Mouse (Mus musculus) liver, embryonic 12.5 days (tissue): Measurements from ENCODE around the gene Abca17. TPM values are rescaled to one million over a fixed set of nuclear protein-coding genes. Genes with fewer than 3 reads are reported as not detected.

Experiments used
- ATAC-seq: fragments of 200-750 bp; cut with Nextera tagmentation; 2 replicates; pipeline ENCODE4 v1.8.0; 2017; ENCODE audit warnings: moderate number of reproducible peaks, mild to moderate bottlenecking, moderate library complexity
- H3K27ac ChIP-seq: fragments of 300-500 bp; sonication (generic); 2 replicates; pipeline ENCODE4 v1.5.1; 2016; ENCODE audit warnings: mild to moderate bottlenecking
- H3K27me3 ChIP-seq: fragments of 300-500 bp; sonication (generic); replicated peaks from 2 replicates; pipeline ENCODE4 v1.6.1; 2016; ENCODE audit warnings: mild to moderate bottlenecking, moderate library complexity
- H3K36me3 ChIP-seq: fragments of 300-500 bp; sonication (generic); 2 replicates; pipeline ENCODE4 v1.6.1; 2016; ENCODE audit warnings: mild to moderate bottlenecking, moderate library complexity
- H3K4me1 ChIP-seq: fragments of 300-500 bp; sonication (generic); 2 replicates; pipeline ENCODE4 v1.6.1; 2016
- H3K4me2 ChIP-seq: fragments of 300-500 bp; sonication (generic); 2 replicates; pipeline ENCODE4 v1.6.1; 2016; ENCODE audit warnings: mild to moderate bottlenecking, moderate library complexity
- H3K4me3 ChIP-seq: fragments of 300-500 bp; sonication (generic); 2 replicates; pipeline ENCODE4 v1.5.1; 2016; ENCODE audit warnings: mild to moderate bottlenecking, moderate library complexity
- H3K9ac ChIP-seq: fragments of 300-500 bp; sonication (generic); 2 replicates; pipeline ENCODE4 v1.6.1; 2016; ENCODE audit warnings: mild to moderate bottlenecking, moderate library complexity
- H3K9me3 ChIP-seq: fragments of 300-500 bp; sonication (generic); replicated peaks from 2 replicates; pipeline ENCODE4 v1.6.1; 2016; ENCODE audit warnings: mild to moderate bottlenecking, moderate library complexity
- WGBS: fragments of 180-500 bp; shearing (Covaris S2); methylation state at CpG from one replicate; pipeline ENCODE4 v1.1.7; 2016; ENCODE audit not compliant: insufficient replicate concordance; 5-methylcytosine and 5-hydroxymethylcytosine counted together
- microRNA-seq: library from miRNA; unstranded; fragments of <30 nt; microRNA quantifications from one replicate; pipeline ENCODE4, GENCODE M21; 2017
- polyA plus RNA-seq: library from polyadenylated mRNA; unstranded; fragments of >200 nt; fragmentation: Nextera tagmentation; extraction: Ambion mirVana; gene quantifications from 2 replicates; pipeline ENCODE4 v1.2.1, GENCODE M21; 2016

The Abca17 gene
- polyA plus RNA-seq, 1 experiment from 2014 or later: not detected

- peaks cover 100% of the 10 kb centered on the region for H3K36me3 ChIP-seq
- H3K27me3 ChIP-seq: no peaks in the 10 kb centered on the region
- ATAC-seq: no peak
- H3K4me3 ChIP-seq: peak overlapping the region; percentile 9; the same call in 1 of the 2 replicates
- peak overlapping the region; percentile 97 for H3K27ac ChIP-seq
- 87% methylated on average over 8 of the region's 8 CpGs for WGBS
- peak overlapping the region; percentile 50 for H3K4me2 ChIP-seq
- H3K4me1 ChIP-seq: peaks cover 64% of the 10 kb centered on the region
- H3K9me3 ChIP-seq: no peaks in the 10 kb centered on the region
- peak overlapping the region; percentile 60 for H3K9ac ChIP-seq
Observed at GRCm38 (mm10) chr17:24226721-24227120, 124.1 kb downstream of the Abca17 start.

- peak overlapping the region; percentile 60 for H3K9ac ChIP-seq
- H3K27ac ChIP-seq: peak overlapping the region; percentile 97
- H3K4me1 ChIP-seq: peaks cover 72% of the 10 kb centered on the region
- no peaks in the 10 kb centered on the region for H3K27me3 ChIP-seq
- WGBS: 48% methylated on average over 5 of the region's 5 CpGs
- no peaks in the 10 kb centered on the region for H3K9me3 ChIP-seq
- H3K4me2 ChIP-seq: peak overlapping the region; percentile 50
- peaks cover 91% of the 10 kb centered on the region for H3K36me3 ChIP-seq
- H3K4me3 ChIP-seq: 0 out of 2 replicates have a peak overlapping the region, but pooled peaks have one; percentile 9
- ATAC-seq: peak; percentile 95
Observed at GRCm38 (mm10) chr17:24225851-24226250, 125.0 kb downstream of the Abca17 start.

GRCm38 (mm10) chr17:24224741-24225140 is 126.1 kb downstream of the Abca17 start:
- H3K9ac ChIP-seq: peak overlapping the region; percentile 57; the same call in 1 of the 2 replicates

GRCm38 (mm10) chr17:24223513-24223912 is 127.4 kb downstream of the Abca17 start:
- Histone ChIP-seq H3K9ac (no peak overlapping the region; the same call in 1 of the 2 replicates), H3K4me1 (peaks cover 89% of the 10 kb centered on the region), H3K36me3 (peaks cover 79% of the 10 kb centered on the region), H3K27me3 (no peaks in the 10 kb centered on the region), H3K4me3 (no peak overlapping the region), H3K27ac (peak overlapping the region; percentile 97), H3K9me3 (no peaks in the 10 kb centered on the region), H3K4me2 (no peak overlapping the region)
- no peak for ATAC-seq
- 88% methylated on average over 5 of the region's 5 CpGs for WGBS

More at GRCm38 (mm10) chr17:24224741-24225140, 126.1 kb downstream of the Abca17 start:
- Histone ChIP-seq H3K9me3 (no peaks in the 10 kb centered on the region), H3K27me3 (no peaks in the 10 kb centered on the region), H3K4me2 (no peak overlapping the region), H3K4me3 (no peak overlapping the region), H3K4me1 (peaks cover 79% of the 10 kb centered on the region), H3K36me3 (peaks cover 80% of the 10 kb centered on the region), H3K27ac (peak overlapping the region; percentile 97)
- no peak for ATAC-seq
- 90% methylated on average over 10 of the region's 10 CpGs for WGBS

- no peak overlapping the region for H3K4me3 ChIP-seq
- WGBS: 82% methylated on average over 6 of the region's 6 CpGs
- peaks cover 79% of the 10 kb centered on the region for H3K36me3 ChIP-seq
- no peak for ATAC-seq
- H3K9ac ChIP-seq: no peak overlapping the region
- no peaks in the 10 kb centered on the region for H3K9me3 ChIP-seq
- H3K27me3 ChIP-seq: no peaks in the 10 kb centered on the region
- no peak overlapping the region for H3K4me2 ChIP-seq
- H3K4me1 ChIP-seq: peaks cover 89% of the 10 kb centered on the region
- peak overlapping the region; percentile 91 for H3K27ac ChIP-seq
Observed at GRCm38 (mm10) chr17:24222653-24223052, 128.2 kb downstream of the Abca17 start.

- ATAC-seq: peak; percentile 90
- H3K4me3 ChIP-seq: peak within 1 kb of the TSS; percentile 89
- H3K36me3 ChIP-seq: peaks cover 79% of the 10 kb centered on the region
- H3K4me1 ChIP-seq: peaks cover 81% of the 10 kb centered on the region
- peak within 1 kb of the TSS; percentile 92 for H3K4me2 ChIP-seq
- peak within 1 kb of the TSS; percentile 91 for H3K27ac ChIP-seq
- WGBS: 2% methylated on average over 41 of the region's 41 CpGs
- no peaks in the 10 kb centered on the region for H3K9me3 ChIP-seq
- H3K9ac ChIP-seq: peak within 1 kb of the TSS; percentile 89
- no peaks in the 10 kb centered on the region for H3K27me3 ChIP-seq
Observed at GRCm38 (mm10) chr17:24220435-24221411, 130.1 kb downstream of the Abca17 start, which contains the start of gene Tedc2. Gene Tedc2 (minus strand): TSS chr17:24220851.

GRCm38 (mm10) chr17:24216836-24217235 is 134.0 kb downstream of the Abca17 start:
- no peak for ATAC-seq
- Histone ChIP-seq H3K9ac (no peak overlapping the region), H3K4me3 (no peak overlapping the region), H3K27ac (no peak overlapping the region), H3K9me3 (no peaks in the 10 kb centered on the region), H3K4me2 (no peak overlapping the region), H3K27me3 (peaks cover 21% of the 10 kb centered on the region), H3K36me3 (peaks cover 55% of the 10 kb centered on the region), H3K4me1 (peaks cover 71% of the 10 kb centered on the region)
- WGBS: 78% methylated on average over 4 of the region's 4 CpGs

Small RNA genes lying within 50 kb of the gene (microRNA-seq; reads per million reads assigned to microRNA genes)
- not detected for gene Gm24427
- 1.8 reads per million for gene Mir5134
- 2.1 reads per million for gene Mir6965

Other genes starting within 250 kb of the Abca17 start
- 31.4 and 34.9 TPM in 2 replicates for gene Pdpk1, start 200.1 kb downstream of the Abca17 start, polyA plus RNA-seq
- gene Amdhd2, start 187.3 kb downstream of the Abca17 start, polyA plus RNA-seq: 20.9 and 22.7 TPM in 2 replicates
- 371 and 388 TPM in 2 replicates for gene Atp6v0c, start 181.4 kb downstream of the Abca17 start, polyA plus RNA-seq
- 11.1 and 11.9 TPM in 2 replicates for gene Tbc1d24, start 145.5 kb downstream of the Abca17 start, polyA plus RNA-seq
- 2.1 and 2.7 TPM in 2 replicates for gene Ntn3, start 141.5 kb downstream of the Abca17 start, polyA plus RNA-seq
- 12.3 and 12.6 TPM in 2 replicates for gene Tedc2, start 130.2 kb downstream of the Abca17 start, polyA plus RNA-seq
- gene Ccnf, start 99.6 kb downstream of the Abca17 start, polyA plus RNA-seq: 93.7 and 95.4 TPM in 2 replicates
- 21.1 and 22.6 TPM in 2 replicates for gene Abca3, start 882 bp upstream of the Abca17 start, polyA plus RNA-seq
- gene Rnps1, start 63.5 kb upstream of the Abca17 start, polyA plus RNA-seq: 195 and 204 TPM in 2 replicates
- gene Eci1, start 75.6 kb upstream of the Abca17 start, polyA plus RNA-seq: 92.1 and 100 TPM in 2 replicates
- gene Dnase1l2, start 92.0 kb upstream of the Abca17 start, polyA plus RNA-seq: 0.70 and 0.96 TPM in 2 replicates
- 19.2 and 20.7 TPM in 2 replicates for gene E4f1, start 119.2 kb upstream of the Abca17 start, polyA plus RNA-seq
- gene Pgp, start 119.3 kb upstream of the Abca17 start, polyA plus RNA-seq: 99.5 and 101 TPM in 2 replicates
- gene Bricd5, start 122.8 kb upstream of the Abca17 start, polyA plus RNA-seq: 0.18 TPM in 1 of 2 replicates, not detected in the other
- 17.2 and 19.4 TPM in 2 replicates for gene Mlst8, start 128.0 kb upstream of the Abca17 start, polyA plus RNA-seq
- gene Caskin1, start 137.5 kb upstream of the Abca17 start, polyA plus RNA-seq: 0.14 and 0.32 TPM in 2 replicates
- gene Traf7, start 176.9 kb upstream of the Abca17 start, polyA plus RNA-seq: 52.2 and 55.4 TPM in 2 replicates
- gene Rab26, start 183.1 kb upstream of the Abca17 start, polyA plus RNA-seq: 1.3 and 1.9 TPM in 2 replicates
- gene Pkd1, start 198.8 kb upstream of the Abca17 start, polyA plus RNA-seq: 6.0 and 6.5 TPM in 2 replicates